Mouse (Mus musculus) forebrain, postnatal 0 days (tissue): ENCODE measurements around the gene Eps8l1. TPM values are rescaled to one million over a fixed set of nuclear protein-coding genes. Genes with fewer than 3 reads are reported as not detected.

Experiments
- ATAC-seq: fragments of 200-750 bp; cut with Nextera tagmentation; 2 replicates; pipeline ENCODE4 v1.8.0; 2017; ENCODE audit warnings: mild to moderate bottlenecking, moderate library complexity
- DNase-seq: peaks from one replicate; pipeline ENCODE4 v3.0.0-alpha.2; 2015
- H3K27ac ChIP-seq: fragments of 300-500 bp; sonication (generic); 2 replicates; pipeline ENCODE4 v1.5.1; 2014; ENCODE audit warnings: low read depth, mild to moderate bottlenecking, antibody characterized with exemption, low read length, moderate library complexity, mixed read lengths
- H3K27me3 ChIP-seq: fragments of 300-500 bp; sonication (generic); 2 replicates; pipeline ENCODE4 v1.6.1; 2014; ENCODE audit warnings: mild to moderate bottlenecking, low read length, mixed read lengths; ENCODE audit not compliant: insufficient read depth
- H3K36me3 ChIP-seq: fragments of 300-500 bp; sonication (generic); 2 replicates; pipeline ENCODE4 v1.6.1; 2014; ENCODE audit warnings: mild to moderate bottlenecking, moderate library complexity; ENCODE audit not compliant: insufficient read depth
- H3K4me1 ChIP-seq: fragments of 300-500 bp; sonication (generic); 2 replicates; pipeline ENCODE4 v1.6.1; 2014; ENCODE audit warnings: antibody characterized with exemption; ENCODE audit not compliant: insufficient read depth
- H3K4me2 ChIP-seq: fragments of 300-500 bp; sonication (generic); 2 replicates; pipeline ENCODE4 v1.6.1; 2014; ENCODE audit warnings: low read depth, mild to moderate bottlenecking, moderate library complexity
- H3K4me3 ChIP-seq: fragments of 300-500 bp; sonication (generic); 2 replicates; pipeline ENCODE4 v1.5.1; 2014; ENCODE audit warnings: low read depth, low read length, mixed read lengths
- H3K9ac ChIP-seq: fragments of 300-500 bp; sonication (generic); 2 replicates; pipeline ENCODE4 v1.6.1; 2014; ENCODE audit warnings: mild to moderate bottlenecking
- H3K9me3 ChIP-seq: fragments of 300-500 bp; sonication (generic); 2 replicates; pipeline ENCODE4 v1.6.1; 2016; ENCODE audit warnings: low read length
- CTCF ChIP-seq: sonication (generic); IDR thresholded peaks from 2 replicates; pipeline ENCODE4 v1.5.1; 2016; ENCODE audit warnings: antibody characterized with exemption, control low read depth, low read depth
- WGBS: fragments of 180-500 bp; shearing (Covaris S2); extraction: QIAGEN DNeasy Blood & Tissue Kit; methylation state at CpG from one replicate; pipeline ENCODE4 v1.1.7; 2014; 5-methylcytosine and 5-hydroxymethylcytosine counted together
- polyA plus RNA-seq: library from polyadenylated mRNA; unstranded; fragments of >200 nt; fragmentation: Nextera tagmentation; extraction: Ambion mirVana; gene quantifications from 2 replicates; pipeline ENCODE4 v1.2.1, GENCODE M21; 2015
- total RNA-seq: library from RNA; depleted of rRNA; stranded (reverse); fragments of >200 nt; gene quantifications from 2 replicates; pipeline ENCODE4 v1.2.3, GENCODE M21; 2014

The Eps8l1 gene
- total and polyA plus RNA-seq, 2 experiments from 2014 or later: 7.4 to 8.6 TPM

GRCm38 (mm10) chr7:4431548-4431947 lies 28.9 kb upstream of the Eps8l1 start:
- DNase-seq: peak; percentile 79
- Histone ChIP-seq H3K27me3 (no peaks in the 10 kb centered on the region), H3K9ac (no peak overlapping the region), H3K27ac (no peak overlapping the region), H3K4me2 (no peak overlapping the region), H3K36me3 (peaks cover 65% of the 10 kb centered on the region), H3K9me3 (no peaks in the 10 kb centered on the region), H3K4me1 (no peaks in the 10 kb centered on the region), H3K4me3 (no peak overlapping the region)
- no peak for ATAC-seq
- TF ChIP-seq CTCF: peak; percentile 84
- 81% methylated on average over 6 of the region's 6 CpGs for WGBS

- Histone ChIP-seq H3K4me3 (no peak overlapping the region), H3K27ac (no peak overlapping the region), H3K27me3 (no peaks in the 10 kb centered on the region), H3K4me2 (no peak overlapping the region), H3K4me1 (no peaks in the 10 kb centered on the region), H3K36me3 (peaks cover 66% of the 10 kb centered on the region), H3K9me3 (no peaks in the 10 kb centered on the region), H3K9ac (no peak overlapping the region)
- DNase-seq (no peak), ATAC-seq (no peak)
- no peak for TF ChIP-seq CTCF
- WGBS: 91% methylated on average over 8 of the region's 8 CpGs
These were observed 28.4 kb upstream of the Eps8l1 start for GRCm38 (mm10) chr7:4432026-4432425.

GRCm38 (mm10) chr7:4437721-4438120 lies 22.8 kb upstream of the Eps8l1 start:
- H3K36me3 ChIP-seq: peaks cover 74% of the 10 kb centered on the region
- WGBS: 95% methylated on average over 2 of the region's 2 CpGs
- H3K9ac ChIP-seq: no peak overlapping the region

GRCm38 (mm10) chr7:4440549-4440948 lies 19.9 kb upstream of the Eps8l1 start:
- H3K9ac ChIP-seq: no peak overlapping the region
- H3K4me3 ChIP-seq: no peak overlapping the region
- ATAC-seq (no peak), DNase-seq (no peak)
- no peak overlapping the region for H3K27ac ChIP-seq
- no peak overlapping the region for H3K4me2 ChIP-seq
- no peaks in the 10 kb centered on the region for H3K27me3 ChIP-seq
- no peaks in the 10 kb centered on the region for H3K9me3 ChIP-seq
- H3K36me3 ChIP-seq: peaks cover 66% of the 10 kb centered on the region
- 0 out of 2 replicates have a peak, but pooled peaks cover 3% of the 10 kb centered on the region for H3K4me1 ChIP-seq
- WGBS: 93% methylated on average over 10 of the region's 10 CpGs
- no peak for TF ChIP-seq CTCF

More at GRCm38 (mm10) chr7:4437721-4438120, 22.8 kb upstream of the Eps8l1 start:
- no peak overlapping the region for H3K4me3 ChIP-seq
- ATAC-seq (no peak), DNase-seq (no peak)
- H3K4me1 ChIP-seq: no peaks in the 10 kb centered on the region
- no peaks in the 10 kb centered on the region for H3K9me3 ChIP-seq
- no peak overlapping the region for H3K4me2 ChIP-seq
- H3K27me3 ChIP-seq: no peaks in the 10 kb centered on the region
- no peak for TF ChIP-seq CTCF
- no peak overlapping the region for H3K27ac ChIP-seq

DNA sequence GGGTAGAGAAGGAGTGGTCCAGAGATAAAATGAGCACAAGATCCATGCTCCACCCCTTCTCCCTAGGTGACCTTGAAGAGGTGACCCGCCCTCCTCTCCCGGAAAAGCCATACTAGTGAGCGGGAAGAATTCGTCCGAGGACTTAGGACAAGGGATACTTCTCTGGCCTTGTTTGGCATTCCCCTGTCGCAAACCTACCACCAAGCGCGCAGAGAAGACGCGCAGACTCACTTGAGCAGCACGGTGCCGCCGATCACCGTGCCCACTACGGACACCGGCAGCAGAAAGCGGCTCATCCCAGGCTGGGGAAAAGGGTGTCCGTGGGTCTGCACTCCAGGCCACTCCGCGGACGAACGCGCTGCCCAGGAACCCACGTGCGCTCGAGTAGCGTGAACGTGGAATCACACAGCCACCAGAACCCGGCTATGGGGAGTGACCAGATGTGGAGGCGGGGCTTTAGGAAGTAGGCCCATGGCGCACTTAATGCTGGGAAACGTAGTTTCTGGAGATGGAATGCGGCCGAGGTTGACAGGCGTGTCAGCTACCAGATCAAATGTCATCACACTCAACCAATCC lies 15.2 kb upstream of the Eps8l1 start, which contains the start of gene Rdh13:
Gene Rdh13, minus strand, starts transcription at position 434 of the 576 bp plus-strand sequence.
- H3K9me3 ChIP-seq: no peaks in the 10 kb centered on the region
- 0 out of 2 replicates have a peak, but pooled peaks cover 3% of the 10 kb centered on the region for H3K4me1 ChIP-seq
- H3K27me3 ChIP-seq: no peaks in the 10 kb centered on the region
- DNase-seq (peak; percentile 91), ATAC-seq (peak; percentile 97)
- H3K9ac ChIP-seq: peak within 1 kb of the TSS; percentile 69
- WGBS: under 1% methylated on average over 35 of the region's 35 CpGs
- H3K27ac ChIP-seq: peak within 1 kb of the TSS; percentile 68
- peaks cover 36% of the 10 kb centered on the region for H3K36me3 ChIP-seq
- TF ChIP-seq CTCF: peak; percentile 42
- peak within 1 kb of the TSS; percentile 77 for H3K4me3 ChIP-seq
- peak within 1 kb of the TSS; percentile 57 for H3K4me2 ChIP-seq

- no peak for DNase-seq
- 0 out of 2 replicates have a peak, but pooled peaks cover 3% of the 10 kb centered on the region for H3K4me1 ChIP-seq
- H3K9ac ChIP-seq: no peak overlapping the region
- TF ChIP-seq CTCF: peak; percentile 26; the same call in 1 of the 2 replicates
- no peak overlapping the region for H3K4me2 ChIP-seq
- peaks cover 19% of the 10 kb centered on the region for H3K36me3 ChIP-seq
- no peaks in the 10 kb centered on the region for H3K9me3 ChIP-seq
- no peak for ATAC-seq
- no peaks in the 10 kb centered on the region for H3K27me3 ChIP-seq
- WGBS: 3% methylated on average over 1 of the region's 1 CpGs
- no peak overlapping the region for H3K4me3 ChIP-seq
- no peak overlapping the region for H3K27ac ChIP-seq
These were observed 13.3 kb upstream of the Eps8l1 start for GRCm38 (mm10) chr7:4447138-4447537.

- WGBS: 83% methylated on average over 3 of the region's 3 CpGs
- ATAC-seq (no peak), DNase-seq (no peak)
- H3K4me3 ChIP-seq: no peak overlapping the region
- TF ChIP-seq CTCF: no peak
- H3K27ac ChIP-seq: no peak overlapping the region
- H3K9me3 ChIP-seq: no peaks in the 10 kb centered on the region
- H3K27me3 ChIP-seq: no peaks in the 10 kb centered on the region
- no peak overlapping the region for H3K9ac ChIP-seq
- 0 out of 2 replicates have a peak, but pooled peaks cover 3% of the 10 kb centered on the region for H3K4me1 ChIP-seq
- H3K4me2 ChIP-seq: no peak overlapping the region
- H3K36me3 ChIP-seq: 0 out of 2 replicates have a peak, but pooled peaks cover 6% of the 10 kb centered on the region
These were observed 12.0 kb upstream of the Eps8l1 start for GRCm38 (mm10) chr7:4448439-4448838.
